Mouse (Mus musculus): ENCODE results near the gene Tmem205. TPM values are rescaled to one million over a fixed set of nuclear protein-coding genes. Genes with fewer than 3 reads are reported as not detected.

The Tmem205 gene
- polyA plus RNA-seq, 1 experiment, result 204 TPM

GRCm38 (mm10) chr9:21932445-21933137 is 5.2 kb upstream of the Tmem205 start:
- no peak overlapping the region for H3K27ac ChIP-seq (replicated peaks; ENCODE audit: low read depth, low read length)
- H3K4me1 ChIP-seq (ENCODE audit: control insufficient read depth, insufficient read depth, insufficient read length, low read length), result 0 out of 2 replicates have a peak, but pooled peaks cover 3% of the 10 kb centered on the region
- no peak overlapping the region for H3K4me3 ChIP-seq (ENCODE audit: insufficient read depth, low read depth, low read length)

DNA sequence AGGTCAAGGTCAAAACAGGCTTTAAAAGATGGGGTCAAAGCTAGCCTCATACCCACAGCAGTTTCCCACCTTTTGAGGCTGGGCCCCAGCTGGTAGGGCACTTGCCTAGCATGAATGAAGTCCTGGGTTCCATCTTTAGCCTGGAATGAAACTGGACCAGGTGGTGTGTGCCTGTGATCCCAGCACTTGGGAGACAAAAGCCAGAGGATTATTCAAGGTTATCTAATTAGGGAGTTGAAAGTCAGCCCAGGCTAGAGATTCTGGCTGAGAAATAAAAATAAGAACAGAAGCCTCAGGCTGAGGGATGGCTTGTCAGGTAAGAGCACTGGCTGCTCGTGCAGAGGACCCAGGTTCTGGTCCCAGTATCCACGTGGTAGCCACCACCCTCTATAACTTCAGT is 4.7 kb upstream of the Tmem205 start:
- Histone ChIP-seq H3K4me3 (ENCODE audit: insufficient read depth, low read depth, low read length) (no peak overlapping the region), H3K4me1 (ENCODE audit: control insufficient read depth, insufficient read depth, insufficient read length, low read length) (0 out of 2 replicates have a peak, but pooled peaks cover 3% of the 10 kb centered on the region), H3K27ac (replicated peaks; ENCODE audit: low read depth, low read length) (no peak overlapping the region)

DNA sequence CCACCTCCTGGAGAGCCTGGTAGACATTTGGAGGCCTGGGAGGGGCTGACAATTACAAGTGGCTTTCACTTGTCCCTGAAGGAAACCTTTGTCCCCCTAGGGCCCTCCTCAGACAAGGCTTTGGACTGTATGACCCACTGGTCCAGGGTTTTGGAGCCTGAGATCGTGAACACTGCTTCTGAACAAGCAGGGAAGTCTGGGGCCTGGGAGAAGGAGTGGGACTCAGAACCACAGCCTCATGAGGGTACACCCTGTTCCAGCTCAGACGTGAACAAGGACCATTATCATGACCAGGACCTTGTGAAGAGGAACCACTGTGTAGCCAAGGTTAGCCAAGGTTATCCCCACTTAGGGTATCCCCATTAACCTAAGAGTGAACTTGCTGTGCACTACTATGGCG is 1.9 kb upstream of the Tmem205 start:
- no peak overlapping the region for H3K4me3 ChIP-seq (ENCODE audit: insufficient read depth, low read depth, low read length)
- peaks cover 10% of the 10 kb centered on the region for H3K4me1 ChIP-seq (ENCODE audit: control insufficient read depth, insufficient read depth, insufficient read length, low read length)
- no peak overlapping the region for H3K27ac ChIP-seq (replicated peaks; ENCODE audit: low read depth, low read length)

- peak overlapping the region; percentile 32; the same call in 1 of the 2 replicates for H3K27ac ChIP-seq (replicated peaks; ENCODE audit: low read depth, low read length)
- H3K4me1 ChIP-seq (ENCODE audit: control insufficient read depth, insufficient read depth, insufficient read length, low read length), result peaks cover 11% of the 10 kb centered on the region
- H3K4me3 ChIP-seq (ENCODE audit: insufficient read depth, low read depth, low read length), result peak overlapping the region; percentile 66
Observed at GRCm38 (mm10) chr9:21926784-21927183, 572 bp downstream of the Tmem205 start.

GRCm38 (mm10) chr9:21926155-21926554 is 1.2 kb downstream of the Tmem205 start:
- Histone ChIP-seq H3K4me1 (ENCODE audit: control insufficient read depth, insufficient read depth, insufficient read length, low read length) (peaks cover 11% of the 10 kb centered on the region), H3K4me3 (ENCODE audit: insufficient read depth, low read depth, low read length) (peak overlapping the region; percentile 7; the same call in 1 of the 2 replicates), H3K27ac (replicated peaks; ENCODE audit: low read depth, low read length) (0 out of 2 replicates have a peak overlapping the region, but pooled peaks have one; percentile 20)

- no peak overlapping the region for H3K27ac ChIP-seq (replicated peaks; ENCODE audit: low read depth, low read length)
- no peak overlapping the region for H3K4me3 ChIP-seq (ENCODE audit: insufficient read depth, low read depth, low read length)
- peaks cover 11% of the 10 kb centered on the region for H3K4me1 ChIP-seq (ENCODE audit: control insufficient read depth, insufficient read depth, insufficient read length, low read length)
Observed at GRCm38 (mm10) chr9:21925506-21925905, 1.9 kb downstream of the Tmem205 start.

GRCm38 (mm10) chr9:21925034-21925433 is 2.3 kb downstream of the Tmem205 start:
- Histone ChIP-seq H3K4me1 (ENCODE audit: control insufficient read depth, insufficient read depth, insufficient read length, low read length) (peaks cover 11% of the 10 kb centered on the region), H3K4me3 (ENCODE audit: insufficient read depth, low read depth, low read length) (no peak overlapping the region), H3K27ac (replicated peaks; ENCODE audit: low read depth, low read length) (peak overlapping the region; percentile 16; the same call in 1 of the 2 replicates)

DNA sequence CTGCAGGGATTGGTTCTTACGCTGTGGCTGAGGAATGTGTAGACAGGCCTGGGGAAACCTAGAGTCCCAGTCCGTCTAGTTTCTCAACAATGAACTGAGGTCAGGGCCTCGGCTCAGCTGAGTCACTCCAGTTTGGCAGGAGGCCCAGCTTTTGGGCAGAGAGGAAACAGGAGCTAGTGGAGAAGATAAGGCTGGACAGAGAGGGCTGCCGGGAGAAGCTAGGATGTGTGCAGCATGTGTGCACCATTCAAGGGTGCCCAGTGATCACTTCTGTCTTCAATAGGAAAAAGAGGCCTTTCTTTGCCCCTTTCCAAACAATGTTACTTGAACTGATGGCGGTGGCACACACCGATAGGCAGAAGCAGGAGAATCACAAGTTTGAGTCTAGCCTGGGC is 3.3 kb downstream of the Tmem205 start:
- no peak overlapping the region for H3K4me3 ChIP-seq (ENCODE audit: insufficient read depth, low read depth, low read length)
- peak overlapping the region; percentile 71 for H3K27ac ChIP-seq (replicated peaks; ENCODE audit: low read depth, low read length)
- peaks cover 11% of the 10 kb centered on the region for H3K4me1 ChIP-seq (ENCODE audit: control insufficient read depth, insufficient read depth, insufficient read length, low read length)

DNA sequence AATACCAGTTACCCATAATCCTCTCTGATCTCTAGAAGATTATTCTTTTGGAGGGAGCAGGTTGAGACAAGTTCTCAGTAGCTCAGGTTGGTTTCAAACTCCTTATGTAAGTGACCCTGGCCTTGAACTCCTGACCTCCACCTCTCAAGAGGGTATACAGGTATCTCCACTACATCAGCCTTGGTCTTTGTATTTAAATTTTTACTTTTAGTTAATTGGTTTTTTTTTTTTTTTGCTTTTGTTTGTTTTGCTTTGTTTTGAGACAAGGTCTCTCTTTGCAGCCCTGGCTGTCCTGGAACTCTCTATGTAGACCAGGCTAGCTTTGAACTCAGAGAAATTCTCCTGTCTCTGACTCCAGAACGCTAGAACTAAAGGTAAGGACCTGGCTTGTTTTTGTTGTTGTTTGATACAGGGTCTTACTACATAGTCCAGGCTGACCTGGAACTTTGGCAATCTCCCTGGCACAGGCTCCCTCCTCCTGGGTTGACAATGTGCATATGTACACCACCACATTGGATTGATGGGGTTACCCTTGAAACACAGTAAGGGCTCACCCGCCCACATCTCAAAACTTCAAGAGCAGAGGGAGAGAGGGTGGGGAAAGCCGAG is 3.8 kb downstream of the Tmem205 start:
- peaks cover 11% of the 10 kb centered on the region for H3K4me1 ChIP-seq (ENCODE audit: control insufficient read depth, insufficient read depth, insufficient read length, low read length)
- no peak overlapping the region for H3K4me3 ChIP-seq (ENCODE audit: insufficient read depth, low read depth, low read length)
- H3K27ac ChIP-seq (replicated peaks; ENCODE audit: low read depth, low read length), result peak overlapping the region; percentile 71

DNA sequence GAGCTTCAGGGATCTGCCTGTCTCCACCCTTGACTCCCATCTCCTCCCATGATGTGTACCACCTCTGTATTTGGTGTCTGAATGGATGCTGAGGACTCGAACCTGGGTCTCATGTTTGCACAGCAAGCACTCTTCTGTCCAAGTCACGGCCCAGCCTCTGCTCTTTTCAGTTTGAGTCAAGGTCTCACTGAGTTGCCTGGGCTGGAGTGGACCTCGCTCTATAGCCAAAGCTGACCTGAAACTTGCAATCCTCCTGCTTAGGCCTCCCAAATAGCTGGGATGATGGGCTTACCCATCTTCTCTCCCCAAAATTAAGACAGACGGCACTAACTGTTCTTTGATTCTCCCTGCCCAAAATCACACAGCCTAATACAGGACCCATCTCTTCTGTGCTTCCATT is 4.3 kb downstream of the Tmem205 start:
- peaks cover 11% of the 10 kb centered on the region for H3K4me1 ChIP-seq (ENCODE audit: control insufficient read depth, insufficient read depth, insufficient read length, low read length)
- no peak overlapping the region for H3K4me3 ChIP-seq (ENCODE audit: insufficient read depth, low read depth, low read length)
- H3K27ac ChIP-seq (replicated peaks; ENCODE audit: low read depth, low read length), result 0 out of 2 replicates have a peak overlapping the region, but pooled peaks have one; percentile 71

- no peak overlapping the region for H3K27ac ChIP-seq (replicated peaks; ENCODE audit: low read depth, low read length)
- H3K4me3 ChIP-seq (ENCODE audit: insufficient read depth, low read depth, low read length), result no peak overlapping the region
- H3K4me1 ChIP-seq (ENCODE audit: control insufficient read depth, insufficient read depth, insufficient read length, low read length), result no peaks in the 10 kb centered on the region
Observed at GRCm38 (mm10) chr9:21918692-21919384, 8.5 kb downstream of the Tmem205 start.

DNA sequence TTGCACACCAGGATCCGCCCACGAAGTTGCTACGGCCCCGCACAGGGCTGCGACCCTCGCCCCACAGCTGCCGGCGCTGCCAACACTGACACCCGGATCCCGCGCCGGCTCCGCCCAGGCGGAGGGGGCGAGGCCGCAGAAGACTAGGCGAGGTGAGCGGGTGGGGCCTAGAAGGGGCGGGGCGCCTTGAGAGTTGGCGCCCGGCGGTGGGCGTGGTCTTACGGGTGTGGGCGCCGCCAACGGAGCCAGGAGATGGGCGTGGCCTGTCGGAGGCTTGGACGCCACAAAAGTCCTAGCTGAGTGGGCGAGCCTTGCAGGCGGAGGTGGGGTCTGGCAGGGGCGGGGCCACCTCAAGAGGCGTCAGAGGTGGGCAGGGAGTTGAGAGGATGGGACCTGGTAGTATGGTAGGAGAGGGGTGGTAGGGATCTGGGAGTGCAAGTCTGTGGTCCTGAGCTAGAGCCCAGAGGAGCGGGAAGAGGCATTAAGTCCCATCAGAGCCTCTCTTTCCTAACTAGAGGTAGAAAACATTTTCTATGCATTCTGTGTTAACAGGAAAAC is 9.2 kb downstream of the Tmem205 start, which contains the start of gene Rab3d:
Rab3d (minus strand) TSS at position 158 of the 558 bp plus-strand sequence.
- H3K4me1 ChIP-seq (ENCODE audit: control insufficient read depth, insufficient read depth, insufficient read length, low read length), result no peaks in the 10 kb centered on the region
- peak within 1 kb of the TSS; percentile 71 for H3K4me3 ChIP-seq (ENCODE audit: insufficient read depth, low read depth, low read length)
- H3K27ac ChIP-seq (replicated peaks; ENCODE audit: low read depth, low read length), result no peak within 1 kb of the TSS

DNA sequence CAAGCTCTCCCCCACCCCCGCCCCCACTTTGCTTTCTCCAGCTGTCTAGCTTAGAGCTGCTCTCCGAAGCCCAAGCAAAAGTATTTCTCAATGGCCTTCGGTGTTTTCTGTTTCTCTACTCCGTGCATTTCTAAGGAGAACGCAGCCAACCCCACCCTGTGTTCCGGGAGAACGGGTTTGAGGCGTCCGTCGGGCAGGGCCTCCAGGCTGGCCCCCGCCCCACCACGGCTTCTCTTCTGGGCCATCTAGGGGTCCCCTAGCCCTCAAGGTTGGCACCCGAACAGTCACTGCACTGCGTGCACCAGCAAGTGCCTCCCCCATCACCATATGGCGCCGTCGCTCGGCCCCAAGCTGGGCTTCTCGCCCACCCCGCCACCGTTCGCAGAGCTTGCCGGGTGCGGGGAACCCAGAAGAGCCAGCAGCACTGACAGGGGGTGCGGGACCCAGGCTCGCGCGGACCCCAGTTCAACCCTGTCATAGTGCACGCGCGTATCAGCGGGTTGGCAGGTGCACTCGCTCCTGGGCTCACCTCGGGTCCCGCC is 9.8 kb downstream of the Tmem205 start:
- Histone ChIP-seq H3K4me3 (ENCODE audit: insufficient read depth, low read depth, low read length) (peak overlapping the region; percentile 71), H3K4me1 (ENCODE audit: control insufficient read depth, insufficient read depth, insufficient read length, low read length) (no peaks in the 10 kb centered on the region), H3K27ac (replicated peaks; ENCODE audit: low read depth, low read length) (no peak overlapping the region)

DNA sequence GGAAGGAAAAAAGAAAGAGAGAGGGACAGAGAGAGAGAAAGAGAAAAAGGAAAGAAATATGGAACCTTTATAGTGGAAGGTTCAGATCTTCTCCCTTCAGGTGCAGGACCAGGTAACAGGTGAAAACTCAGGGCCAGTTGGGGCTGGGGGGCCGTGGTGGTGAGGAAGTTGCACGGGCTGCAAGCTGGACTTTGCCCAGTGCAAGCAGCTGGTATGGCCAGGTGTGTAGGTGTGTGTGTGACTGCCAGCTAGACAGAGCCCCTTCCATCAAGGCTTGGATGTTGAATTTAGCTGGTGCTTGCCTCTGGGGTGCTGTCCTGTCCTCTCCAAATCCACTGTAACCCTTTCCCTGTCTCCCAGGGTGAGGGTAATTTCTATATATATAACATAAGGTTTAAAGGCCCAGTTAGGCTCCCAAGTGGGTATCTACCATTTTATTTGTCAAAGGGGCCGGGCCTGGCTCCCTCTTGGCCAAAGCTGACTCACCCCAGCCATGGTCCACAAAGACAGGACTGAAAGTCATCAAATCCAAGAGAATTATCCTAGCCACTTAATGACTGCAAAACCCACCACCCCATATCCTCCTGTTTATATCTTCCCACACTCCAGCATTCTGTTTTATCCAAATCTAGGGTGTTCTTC is 10.4 kb downstream of the Tmem205 start:
- Histone ChIP-seq H3K27ac (replicated peaks; ENCODE audit: low read depth, low read length) (no peak overlapping the region), H3K4me3 (ENCODE audit: insufficient read depth, low read depth, low read length) (peak overlapping the region; percentile 71), H3K4me1 (ENCODE audit: control insufficient read depth, insufficient read depth, insufficient read length, low read length) (no peaks in the 10 kb centered on the region)

Data from brown adipose tissue, adult 24 weeks (tissue).